Mouse (Mus musculus): Measurements from ENCODE around the gene Eftud2.

DNA sequence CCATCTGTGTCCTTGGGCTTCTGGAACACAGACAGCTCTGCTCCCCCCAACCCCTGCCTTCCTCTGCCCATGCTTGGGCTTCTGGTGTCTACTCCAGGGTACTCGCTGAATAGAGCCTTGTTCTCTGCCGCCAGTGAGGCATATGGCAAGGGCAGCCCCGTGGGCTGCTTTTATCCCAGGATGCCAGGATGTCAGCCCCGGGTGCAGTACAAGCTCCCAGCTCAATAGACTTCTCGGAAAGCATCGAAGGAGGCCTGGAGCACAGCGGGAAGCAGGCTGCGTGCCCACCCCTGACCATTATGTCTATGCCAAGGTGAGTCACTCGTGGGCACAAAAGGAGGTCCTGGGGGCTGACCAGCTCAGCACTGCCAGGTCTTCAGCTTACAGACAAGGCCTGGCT, 17.6 kb upstream of the Eftud2 start:
- TF ChIP-seq CTCF (IDR thresholded peaks at IDR 0.05; ENCODE audit: low read depth) (no peak), EP300 (IDR thresholded peaks at IDR 0.05; ENCODE audit: low read depth) (no peak)
